Mouse (Mus musculus) cerebellum, postnatal 10 days (tissue): ENCODE results near the gene Ndufaf7.

Source experiments
- DNase-seq, 2 experiments: peaks; one replicate each; pipeline ENCODE4 v3.0.0; 2021; ENCODE audit warnings: mixed read lengths in 2 of 2

The Ndufaf7 gene

DNA sequence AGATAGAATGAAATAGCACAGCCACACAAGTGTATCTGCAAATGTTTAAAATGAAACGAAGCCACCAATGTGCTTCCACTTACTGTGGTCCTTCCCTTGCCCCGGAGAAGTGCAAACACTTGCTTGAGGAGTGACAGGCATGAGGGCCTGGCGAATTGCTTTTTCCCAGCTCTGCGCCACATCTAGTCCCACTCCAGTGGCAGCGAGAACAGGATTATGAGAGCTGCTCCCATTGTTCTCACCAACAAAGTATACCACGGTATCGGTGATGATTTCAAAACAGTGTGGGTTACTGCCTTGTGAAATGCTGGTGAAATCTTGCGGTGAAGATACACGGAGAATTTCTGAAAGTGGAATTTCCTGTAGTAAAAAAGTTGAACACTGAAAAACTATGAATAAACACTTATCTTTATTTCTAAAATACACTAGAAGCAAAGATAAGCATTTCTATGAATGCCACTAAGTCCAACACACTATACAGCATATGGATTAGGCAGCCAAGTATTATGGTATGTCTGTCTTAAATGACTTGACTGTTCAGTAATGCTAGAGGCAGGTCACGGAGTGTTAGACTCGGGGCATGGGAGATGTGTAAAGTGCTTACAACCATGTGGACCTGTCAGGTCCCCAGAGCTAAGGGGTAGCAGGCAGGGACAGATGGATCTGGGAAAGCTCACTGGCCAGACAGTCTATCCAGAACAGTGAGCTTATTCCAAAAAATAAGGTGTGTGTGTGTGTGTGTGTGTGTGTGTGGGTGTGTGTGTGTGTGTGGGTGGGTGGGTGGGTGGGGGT lies 29.4 kb downstream of the Ndufaf7 start:
- DNase-seq, result no peak

DNA sequence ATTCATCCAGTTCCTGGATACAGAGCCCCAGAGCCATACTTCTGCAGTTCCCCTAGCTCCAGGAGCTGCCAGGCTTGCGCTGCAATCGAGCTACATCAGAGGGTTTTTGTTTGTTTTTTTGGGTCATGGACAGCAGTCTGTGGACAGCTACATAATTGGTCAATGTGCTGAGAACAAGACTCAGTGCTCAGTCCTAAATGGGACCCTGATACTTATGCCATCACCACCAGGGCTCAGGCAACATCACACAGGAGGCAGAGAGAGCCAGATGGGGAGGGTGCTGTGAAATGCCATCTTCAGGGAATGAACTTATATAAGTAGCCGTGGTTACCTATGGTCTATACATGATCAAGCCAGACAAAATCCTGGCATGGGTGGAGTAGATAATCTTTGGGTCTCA lies 31.6 kb downstream of the Ndufaf7 start:
- no peak for DNase-seq

- DNase-seq, result no peak
Observed at GRCm38 (mm10) chr17:78983166-78983565, 46.2 kb downstream of the Ndufaf7 start.

- DNase-seq, result no peak
Observed at GRCm38 (mm10) chr17:78983736-78984135, 46.8 kb downstream of the Ndufaf7 start.

- no peak for DNase-seq
Observed at GRCm38 (mm10) chr17:78989015-78989414, 52.1 kb downstream of the Ndufaf7 start.

DNA sequence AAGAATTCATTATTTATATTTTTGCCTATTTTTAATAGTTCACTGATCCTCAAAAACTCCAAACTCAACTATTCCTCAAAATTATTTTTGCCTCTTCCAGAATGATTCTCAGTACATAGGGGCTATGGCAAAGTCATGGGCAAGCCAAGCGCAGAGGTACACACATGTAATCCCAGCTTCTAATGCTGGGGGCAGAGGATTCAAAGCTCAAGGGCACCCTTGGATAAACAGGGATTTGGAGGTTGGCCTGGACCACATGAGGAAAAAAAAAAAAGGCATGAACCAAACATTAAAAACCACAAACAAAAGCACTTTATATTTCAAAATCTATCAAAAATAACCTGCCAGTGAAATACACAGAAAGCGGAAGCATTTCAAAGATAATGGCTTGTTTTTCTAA lies 54.6 kb downstream of the Ndufaf7 start:
- DNase-seq, result no peak

GRCm38 (mm10) chr17:78992303-78993027 lies 55.5 kb downstream of the Ndufaf7 start:
- no peak for DNase-seq

- DNase-seq, result no peak
Observed at GRCm38 (mm10) chr17:78993670-78994069, 56.7 kb downstream of the Ndufaf7 start.

GRCm38 (mm10) chr17:78994382-78994781 lies 57.4 kb downstream of the Ndufaf7 start:
- no peak for DNase-seq

DNA sequence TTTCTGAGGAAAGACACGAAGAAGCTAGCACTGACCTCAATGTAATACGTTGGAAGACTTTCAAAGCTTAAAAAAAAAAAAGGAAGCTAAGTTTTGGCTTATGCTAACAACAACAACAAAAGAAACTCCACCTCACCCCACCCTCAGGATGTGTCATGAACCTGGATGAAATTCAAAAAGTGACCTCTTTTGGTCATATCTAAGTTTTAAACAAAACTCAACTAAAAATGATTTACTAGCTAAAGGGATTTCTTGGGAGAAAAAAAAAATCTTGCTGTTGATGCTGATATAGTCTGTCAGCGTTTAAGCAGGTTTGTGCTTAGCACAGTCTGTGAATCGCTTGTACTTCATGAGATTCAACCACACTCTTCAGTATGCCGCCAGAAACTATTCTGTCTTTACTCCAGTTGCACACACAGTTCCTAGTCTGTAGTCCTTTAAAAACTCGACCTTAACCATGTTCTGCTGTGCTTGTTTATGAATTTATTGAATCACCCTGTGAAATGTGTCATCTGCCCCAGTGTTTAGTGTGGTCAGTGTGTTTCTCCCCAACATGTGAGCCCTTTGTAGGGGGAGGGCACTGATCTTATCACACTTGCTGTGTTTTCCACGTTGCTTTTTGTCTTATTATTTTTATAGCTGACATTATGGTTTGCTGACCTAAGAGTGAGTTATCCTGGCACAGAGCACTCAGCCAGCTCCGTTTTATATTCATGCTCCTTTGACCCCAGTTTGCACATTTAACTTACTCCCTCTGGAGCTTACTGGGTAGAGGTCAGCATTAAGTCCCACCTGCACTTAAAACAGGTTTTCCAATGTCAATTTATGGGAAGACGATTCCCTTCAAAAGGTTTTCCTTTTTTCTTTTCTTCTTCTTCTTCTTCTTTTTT lies 58.2 kb downstream of the Ndufaf7 start:
- DNase-seq, result no peak
